Comparison of ENCODE assay signal across 8 mouse cellular contexts in the genomic region with DNA sequence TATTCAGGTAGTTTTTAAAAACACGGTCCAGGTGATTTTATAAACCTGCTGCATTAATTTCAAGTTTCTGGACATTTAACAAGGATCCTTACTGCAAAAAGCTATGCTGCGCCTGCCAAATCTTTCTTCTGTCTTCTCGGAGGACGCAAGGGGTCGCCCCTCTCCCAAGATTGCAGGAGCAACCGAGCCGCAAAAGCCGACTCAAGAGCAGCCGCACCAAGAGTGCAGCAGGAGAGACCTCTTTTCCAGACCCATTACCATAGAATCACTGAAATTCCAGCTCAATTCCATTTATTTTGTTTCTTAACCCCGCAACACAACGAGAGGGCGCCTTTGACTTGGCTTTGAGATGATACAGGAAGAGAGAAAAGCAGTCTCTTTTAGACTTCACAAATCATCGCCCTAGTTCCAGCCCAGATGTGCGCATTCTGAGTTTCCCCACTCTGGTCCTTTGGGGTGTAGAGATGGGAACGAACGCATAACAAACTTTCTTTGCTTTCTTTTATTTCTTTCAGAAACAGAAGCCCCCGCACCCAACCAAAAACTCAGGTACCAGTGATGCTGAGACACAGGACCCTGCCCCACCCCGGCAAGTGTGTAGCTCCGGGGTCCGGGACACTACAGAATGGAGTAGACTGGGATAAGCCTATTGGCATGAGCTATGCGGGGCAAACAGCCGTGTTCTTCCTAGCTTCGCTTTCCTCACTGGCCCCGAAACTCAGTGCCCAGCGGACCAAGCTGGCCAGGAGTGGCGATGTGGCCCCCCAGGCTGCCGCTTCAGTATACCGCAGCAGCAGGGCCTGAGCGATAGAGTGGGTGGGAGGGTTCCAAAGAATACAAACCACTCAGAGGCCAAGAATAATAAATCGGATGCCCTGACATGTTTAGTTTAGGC. TPM values are rescaled to one million over a fixed set of nuclear protein-coding genes. Genes with fewer than 3 reads are reported as not detected.
DNase-seq lines count a peak whose midpoint lies in the region; ATAC-seq and TF ChIP-seq lines count a peak whose summit lies in the region.

No protein-coding gene starts in this region.

- no peaks in the 10 kb centered on the region for H3K36me3 ChIP-seq in forebrain, embryonic 10.5 days (replicated peaks)
- no peaks in the 10 kb centered on the region for H3K36me3 ChIP-seq in heart, embryonic 13.5 days
- no peaks in the 10 kb centered on the region for H3K36me3 ChIP-seq in kidney, embryonic 15.5 days
- no peaks in the 10 kb centered on the region for H3K36me3 ChIP-seq in limb, embryonic 14.5 days (ENCODE audit: control insufficient read depth, insufficient read depth, low read length)
- no peaks in the 10 kb centered on the region for H3K36me3 ChIP-seq in midbrain, embryonic 16.5 days (ENCODE audit: control insufficient read depth, insufficient read depth, low read length)
- H3K36me3 ChIP-seq in stomach, embryonic 16.5 days (ENCODE audit: control insufficient read depth, insufficient read depth, low read length), result no peaks in the 10 kb centered on the region

- H3K9me3 ChIP-seq in forebrain, embryonic 10.5 days, result no peaks in the 10 kb centered on the region
- no peaks in the 10 kb centered on the region for H3K9me3 ChIP-seq in heart, embryonic 13.5 days
- no peaks in the 10 kb centered on the region for H3K9me3 ChIP-seq in kidney, embryonic 15.5 days (replicated peaks)
- no peaks in the 10 kb centered on the region for H3K9me3 ChIP-seq in limb, embryonic 14.5 days (ENCODE audit: control insufficient read depth, low read length)
- H3K9me3 ChIP-seq in midbrain, embryonic 16.5 days (replicated peaks; ENCODE audit: control insufficient read depth, low read length, poor library complexity, severe bottlenecking), result no peaks in the 10 kb centered on the region
- H3K9me3 ChIP-seq in stomach, embryonic 16.5 days (replicated peaks; ENCODE audit: control insufficient read depth, low read length), result no peaks in the 10 kb centered on the region

- H3K4me1 ChIP-seq in brown adipose tissue, adult 24 weeks (ENCODE audit: control insufficient read depth, insufficient read depth, insufficient read length, low read length), result peaks cover 6% of the 10 kb centered on the region; the same call in 1 of the 2 replicates
- peaks cover 39% of the 10 kb centered on the region for H3K4me1 ChIP-seq in forebrain, embryonic 10.5 days
- H3K4me1 ChIP-seq in heart, embryonic 13.5 days, result peaks cover 40% of the 10 kb centered on the region
- H3K4me1 ChIP-seq in kidney, embryonic 15.5 days, result peaks cover 28% of the 10 kb centered on the region
- peaks cover 7% of the 10 kb centered on the region for H3K4me1 ChIP-seq in limb, embryonic 14.5 days (ENCODE audit: control insufficient read depth, insufficient read depth, low read length)
- H3K4me1 ChIP-seq in midbrain, embryonic 16.5 days (ENCODE audit: control insufficient read depth, insufficient read depth, low read length), result peaks cover 22% of the 10 kb centered on the region
- H3K4me1 ChIP-seq in stomach, embryonic 16.5 days (ENCODE audit: control insufficient read depth, insufficient read depth, low read length), result peaks cover 8% of the 10 kb centered on the region; the same call in 1 of the 2 replicates

- ATAC-seq in heart, embryonic 13.5 days (ENCODE audit: extremely low read depth, insufficient number of reproducible peaks, low FRiP score, low TSS enrichment), result no peak
- peak; percentile 65 for ATAC-seq in kidney, embryonic 15.5 days (replicated peaks; ENCODE audit: low FRiP score)
- ATAC-seq in limb, embryonic 14.5 days (ENCODE audit: low FRiP score, low read depth), result peak; percentile 73
- ATAC-seq in midbrain, embryonic 16.5 days, result peak; percentile 83
- ATAC-seq in stomach, embryonic 16.5 days (ENCODE audit: insufficient read depth, low FRiP score), result peak; percentile 61; the same call in 1 of the 2 replicates

- no peak for TF ChIP-seq POLR2A in limb, embryonic 14.5 days (IDR thresholded peaks at IDR 0.05; ENCODE audit: borderline replicate concordance, extremely low read depth, insufficient read depth, insufficient read length)

- H3K27ac ChIP-seq in brown adipose tissue, adult 24 weeks (replicated peaks; ENCODE audit: low read depth, low read length), result no peak overlapping the region
- H3K27ac ChIP-seq in forebrain, embryonic 10.5 days, result peak overlapping the region; percentile 89
- peak overlapping the region; percentile 51; the same call in 1 of the 2 replicates for H3K27ac ChIP-seq in heart, embryonic 13.5 days (replicated peaks)
- 0 out of 2 replicates have a peak overlapping the region, but pooled peaks have one; percentile 32 for H3K27ac ChIP-seq in kidney, embryonic 15.5 days
- H3K27ac ChIP-seq in limb, embryonic 14.5 days (replicated peaks; ENCODE audit: low read depth, low read length), result peak overlapping the region; percentile 58
- H3K27ac ChIP-seq in midbrain, embryonic 16.5 days (ENCODE audit: low read length), result no peak overlapping the region
- H3K27ac ChIP-seq in stomach, embryonic 16.5 days (ENCODE audit: low read length), result peak overlapping the region; percentile 37; the same call in 1 of the 2 replicates

- peak overlapping the region; percentile 90 for H3K4me2 ChIP-seq in heart, embryonic 13.5 days
- H3K4me2 ChIP-seq in kidney, embryonic 15.5 days, result peak overlapping the region; percentile 96
- peak overlapping the region; percentile 85 for H3K4me2 ChIP-seq in limb, embryonic 14.5 days (replicated peaks; ENCODE audit: low read depth, low read length, severe bottlenecking)
- H3K4me2 ChIP-seq in midbrain, embryonic 16.5 days (ENCODE audit: low read length), result peak overlapping the region; percentile 100
- peak overlapping the region; percentile 88 for H3K4me2 ChIP-seq in stomach, embryonic 16.5 days (ENCODE audit: low read depth, low read length)

- WGBS in forebrain, embryonic 10.5 days, result under 1% methylated on average over 30 of the region's 30 CpGs
- WGBS in heart, embryonic 13.5 days, result under 1% methylated on average over 30 of the region's 30 CpGs
- WGBS in kidney, embryonic 15.5 days, result under 1% methylated on average over 30 of the region's 30 CpGs
- 2% methylated on average over 30 of the region's 30 CpGs for WGBS in limb, embryonic 14.5 days
- WGBS in midbrain, embryonic 16.5 days, result under 1% methylated on average over 30 of the region's 30 CpGs
- under 1% methylated on average over 30 of the region's 30 CpGs for WGBS in stomach, embryonic 16.5 days

- H3K4me3 ChIP-seq in brown adipose tissue, adult 24 weeks (ENCODE audit: insufficient read depth, low read depth, low read length), result peak overlapping the region; percentile 30
- H3K4me3 ChIP-seq in forebrain, embryonic 10.5 days, result peak overlapping the region; percentile 79
- peak overlapping the region; percentile 67 for H3K4me3 ChIP-seq in heart, embryonic 13.5 days
- peak overlapping the region; percentile 70 for H3K4me3 ChIP-seq in kidney, embryonic 15.5 days (replicated peaks)
- H3K4me3 ChIP-seq in limb, embryonic 14.5 days (replicated peaks; ENCODE audit: low read length), result peak overlapping the region; percentile 69
- peak overlapping the region; percentile 70 for H3K4me3 ChIP-seq in midbrain, embryonic 16.5 days (ENCODE audit: low read depth, low read length)
- H3K4me3 ChIP-seq in stomach, embryonic 16.5 days (replicated peaks; ENCODE audit: low read length), result peak overlapping the region; percentile 73

- DNase-seq in 3T3-L1 (ENCODE audit: low read depth, low spot score), result peak; percentile 51
- DNase-seq in forebrain, embryonic 10.5 days (ENCODE audit: extremely low spot score, low spot score), result peak; percentile 78
- peak; percentile 87 for DNase-seq in limb, embryonic 14.5 days (ENCODE audit: low spot score)

- H3K27me3 ChIP-seq in forebrain, embryonic 10.5 days (ENCODE audit: poor library complexity, severe bottlenecking), result peaks cover 45% of the 10 kb centered on the region
- H3K27me3 ChIP-seq in heart, embryonic 13.5 days (replicated peaks), result peaks cover 29% of the 10 kb centered on the region
- peaks cover 32% of the 10 kb centered on the region for H3K27me3 ChIP-seq in kidney, embryonic 15.5 days
- no peaks in the 10 kb centered on the region; the same call in 1 of the 2 replicates for H3K27me3 ChIP-seq in limb, embryonic 14.5 days (ENCODE audit: control insufficient read depth, insufficient read depth, low read length)
- H3K27me3 ChIP-seq in midbrain, embryonic 16.5 days (ENCODE audit: control insufficient read depth, insufficient read depth, low read depth, low read length), result peaks cover 11% of the 10 kb centered on the region
- H3K27me3 ChIP-seq in stomach, embryonic 16.5 days (ENCODE audit: control insufficient read depth, insufficient read depth, low read length), result peaks cover 10% of the 10 kb centered on the region

- H3K9ac ChIP-seq in heart, embryonic 13.5 days, result peak overlapping the region; percentile 81
- peak overlapping the region; percentile 39 for H3K9ac ChIP-seq in kidney, embryonic 15.5 days
- peak overlapping the region; percentile 65 for H3K9ac ChIP-seq in limb, embryonic 14.5 days (ENCODE audit: low read depth, low read length, severe bottlenecking)
- peak overlapping the region; percentile 58; the same call in 1 of the 2 replicates for H3K9ac ChIP-seq in midbrain, embryonic 16.5 days (ENCODE audit: low read depth, low read length)
- H3K9ac ChIP-seq in stomach, embryonic 16.5 days (ENCODE audit: low read length), result peak overlapping the region; percentile 70

RNA-seq across cellular contexts. Expression of a gene that starts 2.6 kb away (rescaled TPM):
- polyA plus RNA-seq in brown adipose tissue, adult 24 weeks (2012; ENCODE audit: insufficient read depth, insufficient read length, missing spikeins), result not detected in 2 replicates
- polyA plus RNA-seq in forebrain, embryonic 10.5 days (2016; fragmentation: Nextera tagmentation; extraction: Ambion mirVana), result 37.9 and 45.1 TPM in 2 replicates
- 8.8 and 9.5 TPM in 2 replicates for polyA plus RNA-seq in heart, embryonic 13.5 days (2015; fragmentation: Nextera tagmentation; extraction: Ambion mirVana)
- 8.9 and 9.1 TPM in 2 replicates for polyA plus RNA-seq in kidney, embryonic 15.5 days (2015; fragmentation: Nextera tagmentation; extraction: Ambion mirVana)
- 9.5 and 9.7 TPM in 2 replicates for polyA plus RNA-seq in limb, embryonic 14.5 days (2012; rRNA removed)
- polyA plus RNA-seq in limb, embryonic 14.5 days (2014; fragmentation: Nextera tagmentation; extraction: Ambion mirVana), result 21.0 and 23.5 TPM in 2 replicates
- polyA plus RNA-seq in midbrain, embryonic 16.5 days (2015; fragmentation: Nextera tagmentation; extraction: Ambion mirVana), result 3.4 and 19.8 TPM in 2 replicates
- 9.8 and 12.0 TPM in 2 replicates for polyA plus RNA-seq in stomach, embryonic 16.5 days (2015; fragmentation: Nextera tagmentation; extraction: Ambion mirVana)

Comparison
In these comparisons a context has a peak if more than half of its experiments do, and no peak if none do; other contexts are left out.
1. H3K27ac ChIP-seq: peak in forebrain, embryonic 10.5 days (single experiment), heart, embryonic 13.5 days (single experiment), kidney, embryonic 15.5 days (single experiment), limb, embryonic 14.5 days (single experiment) and stomach, embryonic 16.5 days (single experiment); none in brown adipose tissue, adult 24 weeks (single experiment) and midbrain, embryonic 16.5 days (single experiment).
2. Peak in every context shown above with its lines, with median percentiles within 50 percentile points of each other: DNase-seq, H3K4me3 ChIP-seq, H3K4me2 ChIP-seq and H3K9ac ChIP-seq.